Mouse (Mus musculus) frontal cortex, postnatal 14 days (tissue): Measurements from ENCODE around the gene Mau2.

Experiments used
- DNase-seq, 2 experiments: peaks; one replicate each; pipeline ENCODE4 v3.0.0; 2022; ENCODE audit warnings: low spot score in 2 of 2

Gene Mau2

GRCm38 (mm10) chr8:69973442-69974161 is 68.9 kb downstream of the Mau2 start:
- DNase-seq, result peak; percentile 10

- no peak for DNase-seq
These were observed 69.5 kb downstream of the Mau2 start for GRCm38 (mm10) chr8:69973063-69973441.

GRCm38 (mm10) chr8:69970880-69971279 is 71.7 kb downstream of the Mau2 start:
- DNase-seq, result no peak

- no peak for DNase-seq
These were observed 75.1 kb downstream of the Mau2 start for GRCm38 (mm10) chr8:69967291-69967933.
